Mouse (Mus musculus) intestine, embryonic 16.5 days (tissue): ENCODE data around the gene H60b. TPM values are rescaled to one million over a fixed set of nuclear protein-coding genes. Genes with fewer than 3 reads are reported as not detected.
"Not testable (repeated sequence)": the region's sequence is repeated elsewhere in the genome, so short reads cannot be mapped to it uniquely, and the experiment has no call there.

Source experiments
- ATAC-seq: fragments of 200-750 bp; cut with Nextera tagmentation; 2 replicates; pipeline ENCODE4 v1.8.0; 2017; ENCODE audit warnings: moderate TSS enrichment, moderate library complexity
- H3K27ac ChIP-seq: fragments of 300-500 bp; sonication (generic); 2 replicates; pipeline ENCODE4 v1.5.1; 2014; ENCODE audit warnings: mild to moderate bottlenecking, low read length
- H3K27me3 ChIP-seq: fragments of 300-500 bp; sonication (generic); replicated peaks from 2 replicates; pipeline ENCODE4 v1.6.1; 2014; ENCODE audit warnings: low read length, control low read depth, mixed read lengths; ENCODE audit not compliant: control insufficient read depth, insufficient read depth
- H3K36me3 ChIP-seq: fragments of 300-500 bp; sonication (generic); 2 replicates; pipeline ENCODE4 v1.6.1; 2014; ENCODE audit warnings: low read length, control low read depth; ENCODE audit not compliant: control insufficient read depth, insufficient read depth
- H3K4me1 ChIP-seq: fragments of 300-500 bp; sonication (generic); 2 replicates; pipeline ENCODE4 v1.6.1; 2014; ENCODE audit warnings: low read length, control low read depth, mixed read lengths; ENCODE audit not compliant: control insufficient read depth, insufficient read depth
- H3K4me2 ChIP-seq: fragments of 300-500 bp; sonication (generic); 2 replicates; pipeline ENCODE4 v1.6.1; 2014; ENCODE audit warnings: low read depth, low read length, control low read depth
- H3K4me3 ChIP-seq: fragments of 300-500 bp; sonication (generic); 2 replicates; pipeline ENCODE4 v1.5.1; 2014; ENCODE audit warnings: mild to moderate bottlenecking, low read length
- H3K9ac ChIP-seq: fragments of 300-500 bp; sonication (generic); 2 replicates; pipeline ENCODE4 v1.6.1; 2014; ENCODE audit warnings: low read depth, low read length
- H3K9me3 ChIP-seq: fragments of 300-500 bp; sonication (generic); 2 replicates; pipeline ENCODE4 v1.6.1; 2016; ENCODE audit warnings: low read length, control low read depth; ENCODE audit not compliant: control insufficient read depth
- WGBS: fragments of 180-500 bp; shearing (Covaris S2); extraction: QIAGEN DNeasy Blood & Tissue Kit; methylation state at CpG from one replicate; pipeline ENCODE4 v1.1.7; 2014; 5-methylcytosine and 5-hydroxymethylcytosine counted together
- polyA plus RNA-seq: library from polyadenylated mRNA; unstranded; fragments of >200 nt; fragmentation: Nextera tagmentation; extraction: Ambion mirVana; gene quantifications from 2 replicates; pipeline ENCODE4 v1.2.1, GENCODE M21; 2015

The H60b gene
- polyA plus RNA-seq, 1 experiment from 2014 or later: 0.29 TPM

GRCm38 (mm10) chr10:22176515-22176914 is 18.1 kb downstream of the H60b start:
- WGBS: 84% methylated on average over 2 of the region's 2 CpGs
- H3K27me3 ChIP-seq, H3K9ac ChIP-seq, H3K27ac ChIP-seq, H3K9me3 ChIP-seq, H3K4me1 ChIP-seq, H3K36me3 ChIP-seq, H3K4me3 ChIP-seq, ATAC-seq, H3K4me2 ChIP-seq: not testable (repeated sequence)

- H3K4me2 ChIP-seq, H3K4me3 ChIP-seq, H3K4me1 ChIP-seq, H3K27ac ChIP-seq, H3K9ac ChIP-seq, H3K27me3 ChIP-seq, H3K9me3 ChIP-seq, H3K36me3 ChIP-seq: not testable (repeated sequence)
- peak; percentile 38; the same call in 1 of the 2 replicates for ATAC-seq
- 6% methylated on average over 6 of the region's 10 CpGs for WGBS
Observed at GRCm38 (mm10) chr10:22191035-22191434, 32.6 kb downstream of the H60b start.

DNA sequence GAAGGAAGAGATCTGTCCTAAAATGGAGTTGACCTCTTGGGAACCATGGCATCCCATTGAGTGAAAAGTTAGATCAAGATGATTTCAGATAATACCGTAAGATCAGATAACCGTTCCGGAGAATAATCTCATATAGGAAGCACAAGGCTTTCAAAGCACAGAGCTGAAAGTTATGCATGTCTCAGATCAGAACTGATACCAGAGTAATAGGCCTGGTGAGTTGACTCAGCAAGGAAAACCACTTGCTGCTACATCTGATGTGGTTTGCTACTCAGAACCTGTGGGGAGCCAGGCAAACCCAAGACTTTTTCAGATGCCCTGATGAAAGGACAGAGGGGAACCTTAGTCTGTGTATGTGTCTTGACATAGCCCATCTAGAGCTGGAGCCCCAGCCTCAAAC is 43.0 kb downstream of the H60b start:
- not testable (repeated sequence) for H3K27ac ChIP-seq, H3K27me3 ChIP-seq, H3K36me3 ChIP-seq, H3K4me1 ChIP-seq, H3K9me3 ChIP-seq, H3K9ac ChIP-seq, H3K4me2 ChIP-seq, ATAC-seq, H3K4me3 ChIP-seq
- WGBS: no CpG with 5 or more reads among the region's 3 CpGs

DNA sequence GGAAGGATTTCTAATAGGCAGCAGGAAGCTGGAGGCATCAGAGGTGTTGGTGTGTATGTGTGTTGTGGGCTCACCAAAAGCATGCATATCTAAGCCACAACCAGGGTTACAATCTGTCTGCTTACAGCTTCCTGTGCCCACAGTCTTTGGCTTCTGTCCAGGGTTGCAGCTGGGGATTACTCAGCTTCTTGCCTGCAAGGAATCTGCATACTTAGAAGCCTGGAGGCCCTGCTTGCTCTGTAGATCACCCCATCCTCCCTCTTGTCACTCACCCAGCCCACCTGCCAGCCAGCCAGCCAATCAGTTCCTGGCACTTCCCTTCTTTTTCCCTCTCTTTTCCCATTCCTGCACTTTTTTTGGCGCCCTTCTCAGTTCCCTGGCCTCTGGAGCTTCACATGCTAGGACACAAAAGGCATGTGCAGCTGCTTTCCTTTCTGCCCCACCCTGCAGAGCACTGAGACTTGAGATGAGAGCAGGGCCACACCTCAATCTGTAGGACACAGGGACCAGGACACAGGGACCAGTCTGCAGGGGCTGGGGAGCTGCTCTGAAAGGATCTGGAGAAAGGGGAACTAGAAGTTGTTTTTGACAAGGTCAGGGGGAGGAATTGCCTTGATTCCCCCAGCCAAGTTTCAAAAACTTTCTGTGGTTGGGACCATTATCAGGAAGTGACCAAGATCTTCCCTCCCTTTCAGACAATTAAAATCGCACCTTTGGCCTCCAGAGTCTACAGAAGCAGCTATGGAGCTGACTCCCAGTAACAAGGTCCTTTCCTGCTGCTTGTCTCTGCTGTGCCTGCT is 44.6 kb downstream of the H60b start:
- not testable (repeated sequence) for H3K4me2 ChIP-seq, H3K9me3 ChIP-seq, H3K27me3 ChIP-seq, H3K36me3 ChIP-seq, H3K4me1 ChIP-seq, H3K9ac ChIP-seq, H3K4me3 ChIP-seq, H3K27ac ChIP-seq
- WGBS: no CpG with 5 or more reads among the region's 2 CpGs
- peak; percentile 77 for ATAC-seq

DNA sequence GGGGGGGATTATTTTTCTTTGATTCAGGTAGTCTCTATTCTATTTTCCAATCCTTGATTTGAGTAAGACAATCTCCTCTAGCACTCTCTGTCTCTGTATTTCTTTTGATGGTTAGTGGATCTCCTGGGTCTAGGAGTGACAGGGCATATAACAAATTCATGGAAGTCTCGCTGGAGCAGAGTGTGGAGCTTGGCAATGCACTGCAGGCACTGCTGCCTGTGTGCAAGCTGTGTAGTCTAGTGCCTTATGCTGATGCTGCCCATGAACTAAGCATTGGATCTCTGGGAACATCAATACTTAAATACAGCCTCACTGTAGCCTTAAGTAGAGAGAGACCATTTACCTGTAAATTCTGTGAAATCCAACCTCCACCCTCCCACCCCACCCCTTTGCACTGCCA is 48.1 kb downstream of the H60b start:
- H3K4me2 ChIP-seq, H3K4me1 ChIP-seq, H3K9me3 ChIP-seq, H3K36me3 ChIP-seq, H3K27me3 ChIP-seq, H3K4me3 ChIP-seq, ATAC-seq, H3K27ac ChIP-seq, H3K9ac ChIP-seq: not testable (repeated sequence)
- whole genome bisulfite sequencing: 56% methylated on average over 1 of the region's 1 CpGs

DNA sequence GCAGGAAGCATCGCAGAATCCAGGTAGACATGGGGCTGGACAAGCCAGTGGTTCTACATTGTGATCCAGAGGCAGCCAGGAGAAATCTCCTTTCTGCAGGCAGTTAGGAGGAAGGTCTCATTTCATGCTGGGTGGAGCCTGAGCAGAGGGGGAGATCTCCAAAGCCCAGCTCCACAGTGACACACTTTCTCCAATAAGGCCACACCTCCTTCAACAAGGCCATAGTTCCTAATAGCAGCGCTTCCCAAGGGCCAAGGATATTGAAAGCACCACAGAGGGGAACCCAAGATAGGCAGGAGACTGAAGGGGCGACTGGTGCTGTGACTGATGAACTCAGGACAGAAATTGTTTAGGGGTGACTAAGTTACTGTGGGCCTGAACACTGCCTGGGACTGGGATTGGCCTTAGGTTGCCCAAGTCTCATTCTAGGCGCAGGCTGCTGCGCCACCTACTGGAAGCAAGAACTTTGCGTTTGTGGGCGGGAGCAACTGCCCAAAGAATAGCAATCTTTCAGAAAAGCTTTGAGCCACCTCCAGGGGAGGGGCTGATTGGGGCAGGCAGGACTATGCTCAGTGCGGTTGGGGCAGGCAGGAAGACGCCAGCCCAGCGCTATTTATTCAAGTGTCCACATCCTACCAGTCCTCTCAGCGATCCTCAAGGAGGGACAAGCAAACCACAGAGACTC is 53.8 kb downstream of the H60b start:
- H3K27me3 ChIP-seq, H3K4me2 ChIP-seq, H3K36me3 ChIP-seq, H3K27ac ChIP-seq, H3K4me1 ChIP-seq, H3K4me3 ChIP-seq, H3K9me3 ChIP-seq, H3K9ac ChIP-seq: not testable (repeated sequence)
- 3% methylated on average over 8 of the region's 11 CpGs for WGBS
- ATAC-seq: peak; percentile 77

DNA sequence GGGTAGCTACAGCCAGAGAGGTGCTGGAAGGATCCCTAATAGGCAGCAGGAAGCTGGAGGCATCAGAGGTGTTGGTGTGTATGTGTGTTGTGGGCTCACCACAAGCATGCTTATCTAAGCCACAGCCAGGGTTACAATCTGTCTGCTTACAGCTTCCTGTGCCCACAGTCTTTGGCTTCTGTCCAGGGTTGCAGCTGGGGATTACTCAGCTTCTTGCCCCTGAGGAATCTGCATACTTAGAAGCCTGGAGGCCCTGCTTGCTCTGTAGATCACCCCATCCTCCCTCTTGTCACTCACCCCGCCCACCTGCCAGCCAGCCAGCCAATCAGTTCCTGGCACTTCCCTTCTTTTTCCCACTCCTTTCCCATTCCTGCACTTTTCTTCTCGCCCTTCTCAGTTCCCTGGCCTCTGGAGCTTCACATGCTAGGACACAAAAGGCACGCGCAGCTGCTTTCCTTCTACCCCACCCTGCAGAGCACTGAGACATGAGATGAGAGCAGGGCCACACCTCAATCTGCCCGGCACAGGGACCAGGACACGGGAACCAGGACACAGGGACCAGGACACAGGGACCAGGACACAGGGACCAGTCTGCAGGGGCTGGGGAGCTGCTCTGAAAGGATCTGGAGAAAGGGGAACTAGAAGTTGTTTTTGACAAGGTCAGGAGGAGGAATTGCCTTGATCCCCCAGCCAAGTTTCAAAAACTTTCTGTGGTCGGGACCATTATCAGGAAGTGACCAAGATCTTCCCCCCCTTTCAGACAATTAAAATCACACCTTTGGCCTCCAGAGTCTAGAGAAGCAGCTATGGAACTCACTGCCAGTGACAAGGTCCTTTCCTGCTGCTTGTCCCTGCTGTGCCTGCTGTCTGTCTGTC is 65.3 kb downstream of the H60b start:
- H3K4me1 ChIP-seq, H3K4me3 ChIP-seq, H3K9me3 ChIP-seq, H3K4me2 ChIP-seq, H3K9ac ChIP-seq, H3K36me3 ChIP-seq, H3K27me3 ChIP-seq, H3K27ac ChIP-seq: not testable (repeated sequence)
- ATAC-seq: peak; percentile 94
- 17% methylated on average over 1 of the region's 7 CpGs for WGBS

DNA sequence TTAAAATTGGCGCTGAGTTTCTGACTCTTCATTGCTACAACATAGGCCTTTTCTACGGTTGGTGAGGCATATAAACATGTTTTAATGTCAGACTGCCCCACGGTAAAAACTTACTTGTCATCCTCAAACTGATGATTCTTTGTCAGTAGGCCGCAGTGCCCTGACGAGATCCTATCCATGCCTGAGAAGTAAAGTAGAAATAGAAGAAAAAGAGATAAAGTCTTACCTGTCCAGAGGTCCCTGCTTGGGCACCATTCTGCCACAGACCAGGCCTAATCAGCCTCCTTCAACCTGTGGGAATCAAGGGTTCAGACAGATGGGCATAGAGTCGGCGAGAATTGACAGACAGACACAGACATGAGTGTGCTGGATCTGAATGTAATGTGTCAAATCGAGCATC is 106.7 kb downstream of the H60b start:
- H3K4me2 ChIP-seq: no peak overlapping the region
- H3K27ac ChIP-seq: no peak overlapping the region
- no peaks in the 10 kb centered on the region for H3K9me3 ChIP-seq
- H3K36me3 ChIP-seq: no peaks in the 10 kb centered on the region
- no peak for ATAC-seq
- H3K9ac ChIP-seq: no peak overlapping the region
- H3K27me3 ChIP-seq: no peaks in the 10 kb centered on the region
- WGBS: 93% methylated on average over 8 of the region's 8 CpGs
- H3K4me3 ChIP-seq: no peak overlapping the region
- no peaks in the 10 kb centered on the region for H3K4me1 ChIP-seq
